ENCODE assay signal across 8 mouse cellular contexts in genomic region chr16:97962151-97962948, GRCm38 (mm10). TPM values are rescaled to one million over a fixed set of nuclear protein-coding genes. Genes with fewer than 3 reads are reported as not detected.
DNase-seq lines count a peak whose midpoint lies in the region; ATAC-seq and TF ChIP-seq lines count a peak whose summit lies in the region.

Gene C2cd2, minus strand, starts transcription at chr16:97962598.
Gene Zbtb21, minus strand, starts transcription at chr16:97962622.

- H3K36me3 ChIP-seq in E14TG2a.4 (ENCODE audit: insufficient read depth, low read length) = peaks cover 25% of the 10 kb centered on the region
- H3K36me3 ChIP-seq in forebrain, embryonic 13.5 days (ENCODE audit: poor library complexity, severe bottlenecking) = no peaks in the 10 kb centered on the region
- H3K36me3 ChIP-seq in liver, postnatal 0 days (replicated peaks; ENCODE audit: insufficient read depth, low read length) = no peaks in the 10 kb centered on the region
- no peaks in the 10 kb centered on the region for H3K36me3 ChIP-seq in neural tube, embryonic 14.5 days (ENCODE audit: control insufficient read depth, insufficient read depth, low read length)

- peak within 1 kb of the TSS; percentile 97 for H3K27ac ChIP-seq in forebrain, embryonic 13.5 days
- peak within 1 kb of the TSS; percentile 95 for H3K27ac ChIP-seq in liver, postnatal 0 days (ENCODE audit: low read depth)
- peak within 1 kb of the TSS; percentile 99 for H3K27ac ChIP-seq in neural tube, embryonic 14.5 days (ENCODE audit: low read depth, low read length)

- intact Hi-C loops in heart, postnatal 10 days (cut with DNase I) = loop anchor here (5.0 kb wide), 1 partner anchor 35 kb away; the partner anchor contains the start of gene B230307C23Rik

- peaks cover 26% of the 10 kb centered on the region for H3K4me1 ChIP-seq in E14TG2a.4 (replicated peaks; ENCODE audit: low read depth, low read length)
- peaks cover 11% of the 10 kb centered on the region for H3K4me1 ChIP-seq in forebrain, embryonic 13.5 days
- H3K4me1 ChIP-seq in liver, postnatal 0 days (ENCODE audit: insufficient read depth) = peaks cover 32% of the 10 kb centered on the region
- peaks cover 10% of the 10 kb centered on the region; the same call in 1 of the 2 replicates for H3K4me1 ChIP-seq in neural tube, embryonic 14.5 days (ENCODE audit: control insufficient read depth, insufficient read depth, low read length)

- peak within 1 kb of the TSS; percentile 77 for H3K4me2 ChIP-seq in forebrain, embryonic 13.5 days
- H3K4me2 ChIP-seq in liver, postnatal 0 days (ENCODE audit: low read depth, low read length) = peak within 1 kb of the TSS; percentile 83
- peak within 1 kb of the TSS; percentile 84 for H3K4me2 ChIP-seq in neural tube, embryonic 14.5 days (ENCODE audit: low read depth, low read length)

- no peak for TF ChIP-seq EP300 in liver, postnatal 0 days (IDR thresholded peaks at IDR 0.05; ENCODE audit: low read depth)

- ATAC-seq in forebrain, embryonic 13.5 days = peak; percentile 99
- ATAC-seq in liver, postnatal 0 days = peak; percentile 92
- peak; percentile 99 for ATAC-seq in neural tube, embryonic 14.5 days (ENCODE audit: low read depth)

- DNase-seq in c-Kit-positive CD71-positive TER-119-positive erythroid progenitor cells, embryonic 14.5 days (ENCODE audit: low spot score) = peak; percentile 90
- peak; percentile 97 to 98 for DNase-seq in heart, postnatal 10 days
- peak; percentile 89 for DNase-seq in large intestine, adult 2 months (ENCODE audit: low read depth, low spot score)
- peak; percentile 94 for DNase-seq in liver, postnatal 0 days
- peak; percentile 97 for DNase-seq in testis, postnatal 10 days (ENCODE audit: low spot score)

- H3K4me3 ChIP-seq in E14TG2a.4 (replicated peaks; ENCODE audit: low read length) = peak within 1 kb of the TSS; percentile 91
- H3K4me3 ChIP-seq in forebrain, embryonic 13.5 days = peak within 1 kb of the TSS; percentile 81
- peak within 1 kb of the TSS; percentile 77 for H3K4me3 ChIP-seq in liver, postnatal 0 days (ENCODE audit: low read depth, low read length)
- H3K4me3 ChIP-seq in neural tube, embryonic 14.5 days (ENCODE audit: low read depth, low read length) = peak within 1 kb of the TSS; percentile 75

- TF ChIP-seq CTCF in E14TG2a.4 (conservative IDR thresholded peaks at IDR 0.05; ENCODE audit: low read length) = no peak
- TF ChIP-seq CTCF in liver, postnatal 0 days (IDR thresholded peaks at IDR 0.05; ENCODE audit: low read depth) = no peak

- H3K27me3 ChIP-seq in E14TG2a.4 (ENCODE audit: insufficient read depth, low read length) = no peaks in the 10 kb centered on the region
- H3K27me3 ChIP-seq in forebrain, embryonic 13.5 days = no peaks in the 10 kb centered on the region
- H3K27me3 ChIP-seq in liver, postnatal 0 days (ENCODE audit: insufficient read depth, low read length) = no peaks in the 10 kb centered on the region
- H3K27me3 ChIP-seq in neural tube, embryonic 14.5 days (ENCODE audit: control insufficient read depth, insufficient read depth, low read length) = no peaks in the 10 kb centered on the region; the same call in 1 of the 2 replicates

- peak within 1 kb of the TSS; percentile 91 for H3K9ac ChIP-seq in forebrain, embryonic 13.5 days
- peak within 1 kb of the TSS; percentile 83 for H3K9ac ChIP-seq in liver, postnatal 0 days (replicated peaks)
- peak within 1 kb of the TSS; percentile 92 for H3K9ac ChIP-seq in neural tube, embryonic 14.5 days (replicated peaks; ENCODE audit: low read depth, low read length)

- no peaks in the 10 kb centered on the region for H3K9me3 ChIP-seq in E14TG2a.4 (ENCODE audit: low read length)
- H3K9me3 ChIP-seq in forebrain, embryonic 13.5 days (replicated peaks) = no peaks in the 10 kb centered on the region
- H3K9me3 ChIP-seq in liver, postnatal 0 days (ENCODE audit: low read length) = no peaks in the 10 kb centered on the region
- no peaks in the 10 kb centered on the region for H3K9me3 ChIP-seq in neural tube, embryonic 14.5 days (ENCODE audit: control insufficient read depth, low read length)

- under 1% methylated on average over 78 of the region's 78 CpGs for WGBS in forebrain, embryonic 13.5 days
- under 1% methylated on average over 78 of the region's 78 CpGs for WGBS in large intestine, adult 2 months
- under 1% methylated on average over 73 of the region's 78 CpGs for WGBS in liver, postnatal 0 days (ENCODE audit: insufficient replicate concordance)
- WGBS in neural tube, embryonic 14.5 days = under 1% methylated on average over 78 of the region's 78 CpGs

RNA-seq across cellular contexts. Expression of gene C2cd2, which starts in this region (rescaled TPM):
- polyA plus RNA-seq in forebrain, embryonic 13.5 days (2015; fragmentation: Nextera tagmentation; extraction: Ambion mirVana) = 10.0 and 11.2 TPM in 2 replicates
- 10 to 100 TPM; 23.4 to 26.6 TPM for total RNA-seq in heart, postnatal 10 days (2021)
- polyA plus RNA-seq in large intestine, adult 2 months (2012; rRNA removed) = 10.1 and 13.2 TPM in 2 replicates
- polyA plus RNA-seq in liver, postnatal 0 days (2015; fragmentation: Nextera tagmentation; extraction: Ambion mirVana) = 11.7 and 13.8 TPM in 2 replicates
- polyA plus RNA-seq in neural tube, embryonic 14.5 days (2014; fragmentation: Nextera tagmentation; extraction: Ambion mirVana) = 15.0 and 19.1 TPM in 2 replicates

RNA-seq across cellular contexts. Expression of gene Zbtb21, which starts in this region (rescaled TPM):
- 12.6 and 12.9 TPM in 2 replicates for polyA plus RNA-seq in forebrain, embryonic 13.5 days (2015; fragmentation: Nextera tagmentation; extraction: Ambion mirVana)
- total RNA-seq in heart, postnatal 10 days (2021) = 10 to 100 TPM; 12.2 to 12.4 TPM
- polyA plus RNA-seq in large intestine, adult 2 months (2012; rRNA removed) = 9.8 and 13.7 TPM in 2 replicates
- 1.8 and 1.9 TPM in 2 replicates for polyA plus RNA-seq in liver, postnatal 0 days (2015; fragmentation: Nextera tagmentation; extraction: Ambion mirVana)
- 14.6 and 15.7 TPM in 2 replicates for polyA plus RNA-seq in neural tube, embryonic 14.5 days (2014; fragmentation: Nextera tagmentation; extraction: Ambion mirVana)

Comparison
In these comparisons a context has a peak if more than half of its experiments do, and no peak if none do; other contexts are left out.
1. Peak in every context shown above with its lines: DNase-seq, ATAC-seq, H3K4me3 ChIP-seq and H3K27ac ChIP-seq.